Mouse (Mus musculus): ENCODE results near the gene Adgrf5. TPM values are rescaled to one million over a fixed set of nuclear protein-coding genes. Genes with fewer than 3 reads are reported as not detected.

Gene Adgrf5
- polyA plus RNA-seq, 1 experiment from 2014 or later: 11.8 TPM

GRCm38 (mm10) chr17:43387171-43387570, 26.9 kb downstream of the Adgrf5 start:
- H3K27me3 ChIP-seq (replicated peaks): no peaks in the 10 kb centered on the region
- H3K4me1 ChIP-seq (replicated peaks): 0 out of 2 replicates have a peak, but pooled peaks cover 4% of the 10 kb centered on the region
- no peak overlapping the region for H3K4me2 ChIP-seq (replicated peaks)
- H3K36me3 ChIP-seq: no peaks in the 10 kb centered on the region
- ATAC-seq: 0 out of 2 replicates have a peak, but pooled peaks have one; percentile 41
- no peaks in the 10 kb centered on the region for H3K9me3 ChIP-seq
- no peak overlapping the region for H3K27ac ChIP-seq
- no peak overlapping the region for H3K9ac ChIP-seq
- WGBS: 41% methylated on average over 3 of the region's 3 CpGs
- H3K4me3 ChIP-seq (replicated peaks): no peak overlapping the region

GRCm38 (mm10) chr17:43389256-43389655, 29.0 kb downstream of the Adgrf5 start:
- H3K4me1 ChIP-seq (replicated peaks): 0 out of 2 replicates have a peak, but pooled peaks cover 4% of the 10 kb centered on the region
- H3K27me3 ChIP-seq (replicated peaks): no peaks in the 10 kb centered on the region
- no peak overlapping the region for H3K27ac ChIP-seq
- 82% methylated on average over 11 of the region's 11 CpGs for WGBS
- no peak overlapping the region for H3K4me2 ChIP-seq (replicated peaks)
- no peak overlapping the region for H3K4me3 ChIP-seq (replicated peaks)
- H3K9me3 ChIP-seq: no peaks in the 10 kb centered on the region
- H3K36me3 ChIP-seq: no peaks in the 10 kb centered on the region
- H3K9ac ChIP-seq: no peak overlapping the region
- no peak for ATAC-seq

GRCm38 (mm10) chr17:43392191-43392590, 31.9 kb downstream of the Adgrf5 start:
- Histone ChIP-seq H3K4me3 (replicated peaks) (no peak overlapping the region), H3K27ac (no peak overlapping the region), H3K36me3 (no peaks in the 10 kb centered on the region), H3K4me2 (replicated peaks) (no peak overlapping the region), H3K9ac (no peak overlapping the region), H3K9me3 (no peaks in the 10 kb centered on the region), H3K27me3 (replicated peaks) (no peaks in the 10 kb centered on the region), H3K4me1 (replicated peaks) (0 out of 2 replicates have a peak, but pooled peaks cover under 1% of the 10 kb centered on the region)
- WGBS: 54% methylated on average over 9 of the region's 9 CpGs
- ATAC-seq: no peak

- Histone ChIP-seq H3K36me3 (no peaks in the 10 kb centered on the region), H3K9ac (no peak overlapping the region), H3K27me3 (replicated peaks) (no peaks in the 10 kb centered on the region), H3K4me3 (replicated peaks) (no peak overlapping the region), H3K27ac (no peak overlapping the region), H3K9me3 (no peaks in the 10 kb centered on the region), H3K4me2 (replicated peaks) (no peak overlapping the region), H3K4me1 (replicated peaks) (no peaks in the 10 kb centered on the region)
- no peak for ATAC-seq
- 87% methylated on average over 8 of the region's 8 CpGs for WGBS
Observed at GRCm38 (mm10) chr17:43393669-43394068, 33.4 kb downstream of the Adgrf5 start.

GRCm38 (mm10) chr17:43395400-43396258, 35.4 kb downstream of the Adgrf5 start:
- no peaks in the 10 kb centered on the region for H3K36me3 ChIP-seq
- H3K4me2 ChIP-seq (replicated peaks): no peak overlapping the region
- H3K9ac ChIP-seq: no peak overlapping the region
- no peak for ATAC-seq
- H3K9me3 ChIP-seq: no peaks in the 10 kb centered on the region
- WGBS: 44% methylated on average over 12 of the region's 12 CpGs
- H3K4me3 ChIP-seq (replicated peaks): no peak overlapping the region
- H3K27me3 ChIP-seq (replicated peaks): no peaks in the 10 kb centered on the region
- H3K27ac ChIP-seq: no peak overlapping the region
- H3K4me1 ChIP-seq (replicated peaks): no peaks in the 10 kb centered on the region

GRCm38 (mm10) chr17:43398612-43399011, 38.4 kb downstream of the Adgrf5 start:
- ATAC-seq: no peak
- Histone ChIP-seq H3K9me3 (no peaks in the 10 kb centered on the region), H3K4me2 (replicated peaks) (no peak overlapping the region), H3K36me3 (no peaks in the 10 kb centered on the region), H3K4me1 (replicated peaks) (no peaks in the 10 kb centered on the region), H3K4me3 (replicated peaks) (no peak overlapping the region), H3K27ac (no peak overlapping the region), H3K27me3 (replicated peaks) (no peaks in the 10 kb centered on the region), H3K9ac (no peak overlapping the region)
- 76% methylated on average over 7 of the region's 7 CpGs for WGBS

GRCm38 (mm10) chr17:43399151-43399550, 38.9 kb downstream of the Adgrf5 start:
- no peak overlapping the region for H3K4me3 ChIP-seq (replicated peaks)
- H3K4me2 ChIP-seq (replicated peaks): no peak overlapping the region
- H3K9me3 ChIP-seq: no peaks in the 10 kb centered on the region
- H3K27me3 ChIP-seq (replicated peaks): no peaks in the 10 kb centered on the region
- 65% methylated on average over 3 of the region's 3 CpGs for WGBS
- H3K9ac ChIP-seq: no peak overlapping the region
- no peaks in the 10 kb centered on the region for H3K36me3 ChIP-seq
- no peaks in the 10 kb centered on the region for H3K4me1 ChIP-seq (replicated peaks)
- ATAC-seq: no peak
- H3K27ac ChIP-seq: no peak overlapping the region

- Histone ChIP-seq H3K36me3 (no peaks in the 10 kb centered on the region), H3K4me2 (replicated peaks) (no peak overlapping the region), H3K4me1 (replicated peaks) (no peaks in the 10 kb centered on the region), H3K27ac (no peak overlapping the region), H3K9me3 (no peaks in the 10 kb centered on the region), H3K4me3 (replicated peaks) (no peak overlapping the region), H3K27me3 (replicated peaks) (no peaks in the 10 kb centered on the region), H3K9ac (no peak overlapping the region)
- ATAC-seq: no peak
- WGBS: 83% methylated on average over 10 of the region's 10 CpGs
Observed at GRCm38 (mm10) chr17:43400483-43400882, 40.2 kb downstream of the Adgrf5 start.

GRCm38 (mm10) chr17:43403851-43404250, 43.6 kb downstream of the Adgrf5 start:
- H3K4me1 ChIP-seq (replicated peaks): no peaks in the 10 kb centered on the region
- H3K27me3 ChIP-seq (replicated peaks): no peaks in the 10 kb centered on the region
- no peak overlapping the region for H3K9ac ChIP-seq
- ATAC-seq: no peak
- no peaks in the 10 kb centered on the region for H3K9me3 ChIP-seq
- no peak overlapping the region for H3K27ac ChIP-seq
- 59% methylated on average over 6 of the region's 6 CpGs for WGBS
- H3K4me2 ChIP-seq (replicated peaks): no peak overlapping the region
- no peak overlapping the region for H3K4me3 ChIP-seq (replicated peaks)
- no peaks in the 10 kb centered on the region for H3K36me3 ChIP-seq

GRCm38 (mm10) chr17:43404408-43404807, 44.2 kb downstream of the Adgrf5 start:
- no peaks in the 10 kb centered on the region for H3K36me3 ChIP-seq
- H3K27me3 ChIP-seq (replicated peaks): no peaks in the 10 kb centered on the region
- no peak overlapping the region for H3K4me2 ChIP-seq (replicated peaks)
- no peak overlapping the region for H3K27ac ChIP-seq
- no peaks in the 10 kb centered on the region for H3K4me1 ChIP-seq (replicated peaks)
- ATAC-seq: peak; percentile 41; the same call in 1 of the 2 replicates
- no peak overlapping the region for H3K9ac ChIP-seq
- 65% methylated on average over 5 of the region's 5 CpGs for WGBS
- H3K4me3 ChIP-seq (replicated peaks): no peak overlapping the region
- no peaks in the 10 kb centered on the region for H3K9me3 ChIP-seq

GRCm38 (mm10) chr17:43406321-43406720, 46.1 kb downstream of the Adgrf5 start:
- Histone ChIP-seq H3K9ac (no peak overlapping the region), H3K27ac (no peak overlapping the region), H3K36me3 (no peaks in the 10 kb centered on the region), H3K4me1 (replicated peaks) (no peaks in the 10 kb centered on the region), H3K4me2 (replicated peaks) (no peak overlapping the region), H3K27me3 (replicated peaks) (no peaks in the 10 kb centered on the region), H3K4me3 (replicated peaks) (no peak overlapping the region), H3K9me3 (no peaks in the 10 kb centered on the region)
- 79% methylated on average over 3 of the region's 3 CpGs for WGBS
- no peak for ATAC-seq

GRCm38 (mm10) chr17:43407548-43407947, 47.3 kb downstream of the Adgrf5 start:
- H3K4me2 ChIP-seq (replicated peaks): no peak overlapping the region
- no peak overlapping the region for H3K9ac ChIP-seq
- peak; percentile 57 for ATAC-seq
- no peak overlapping the region for H3K27ac ChIP-seq
- no peaks in the 10 kb centered on the region for H3K27me3 ChIP-seq (replicated peaks)
- WGBS: 43% methylated on average over 7 of the region's 7 CpGs
- no peak overlapping the region for H3K4me3 ChIP-seq (replicated peaks)
- H3K36me3 ChIP-seq: no peaks in the 10 kb centered on the region
- no peaks in the 10 kb centered on the region for H3K4me1 ChIP-seq (replicated peaks)
- no peaks in the 10 kb centered on the region for H3K9me3 ChIP-seq

GRCm38 (mm10) chr17:43413182-43413581, 52.9 kb downstream of the Adgrf5 start:
- Histone ChIP-seq H3K4me1 (replicated peaks) (0 out of 2 replicates have a peak, but pooled peaks cover 4% of the 10 kb centered on the region), H3K4me2 (replicated peaks) (no peak overlapping the region), H3K27ac (no peak overlapping the region), H3K4me3 (replicated peaks) (no peak overlapping the region), H3K9ac (no peak overlapping the region), H3K27me3 (replicated peaks) (no peaks in the 10 kb centered on the region), H3K36me3 (no peaks in the 10 kb centered on the region), H3K9me3 (no peaks in the 10 kb centered on the region)
- ATAC-seq: no peak
- 64% methylated on average over 7 of the region's 7 CpGs for WGBS
